Mouse (Mus musculus): Measurements from ENCODE around the gene Ifi204. TPM values are rescaled to one million over a fixed set of nuclear protein-coding genes. Genes with fewer than 3 reads are reported as not detected.
"Not testable (repeated sequence)": the region's sequence is repeated elsewhere in the genome, so short reads cannot be mapped to it uniquely, and the experiment has no call there.

Gene Ifi204
- polyA plus RNA-seq, 1 experiment: 4.1 TPM

DNA sequence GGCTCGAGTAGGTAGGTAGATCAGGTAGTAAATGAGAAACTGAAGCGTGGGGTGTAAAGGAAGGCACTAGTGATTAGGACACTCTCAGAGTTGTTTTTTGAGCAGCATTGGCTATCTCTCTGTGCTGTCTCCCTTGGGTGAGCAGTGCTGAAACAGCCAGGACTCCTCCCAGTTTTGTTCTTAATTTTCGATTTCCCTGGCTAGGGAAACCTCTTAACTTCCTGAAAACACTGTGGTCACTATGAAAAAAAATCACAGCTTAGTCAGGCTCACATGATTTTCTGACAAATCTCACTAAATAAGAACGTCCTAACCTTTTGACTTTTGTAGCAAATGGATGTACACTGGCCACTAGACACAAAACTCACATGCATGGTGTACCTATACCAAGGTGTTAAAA, 25.1 kb downstream of the Ifi204 start, which contains the start of gene Ifi207:
Gene Ifi207, minus strand, starts transcription at position 92 of the 400 bp plus-strand sequence.
- H3K4me3 ChIP-seq (ENCODE audit: insufficient read depth, poor library complexity, severe bottlenecking): no peak within 1 kb of the TSS
- no peaks in the 10 kb centered on the region for H3K79me3 ChIP-seq (ENCODE audit: low read depth)
- peaks cover 3% of the 10 kb centered on the region for H3K36me3 ChIP-seq (ENCODE audit: control insufficient read depth, insufficient read depth)
- H3K79me2 ChIP-seq (ENCODE audit: control insufficient read depth, insufficient read depth): no peaks in the 10 kb centered on the region
- no peak within 1 kb of the TSS for H3ac ChIP-seq (ENCODE audit: control insufficient read depth, insufficient read length, low read depth)
- no peaks in the 10 kb centered on the region for H3K27me3 ChIP-seq (ENCODE audit: control insufficient read depth, insufficient read depth, insufficient read length)
- TF ChIP-seq MYOG (IDR thresholded peaks at IDR 0.05; ENCODE audit: control insufficient read depth, extremely low read depth, insufficient read length): no peak
- no peak for TF ChIP-seq FOSL1 (IDR thresholded peaks at IDR 0.05; ENCODE audit: insufficient read depth, low read length, poor library complexity, severe bottlenecking)
- TF ChIP-seq CEBPB (IDR thresholded peaks at IDR 0.05; ENCODE audit: low read depth): no peak
- TF ChIP-seq MYOD1 (IDR thresholded peaks at IDR 0.05; ENCODE audit: control insufficient read depth, insufficient read length, low read depth): no peak
- no peak for TF ChIP-seq USF1 (IDR thresholded peaks at IDR 0.05; ENCODE audit: low read depth)
- no peak for TF ChIP-seq CTCF (IDR thresholded peaks at IDR 0.05; ENCODE audit: control insufficient read depth, insufficient read depth, insufficient read length)
- no peak for TF ChIP-seq MAX (IDR thresholded peaks at IDR 0.05)

DNA sequence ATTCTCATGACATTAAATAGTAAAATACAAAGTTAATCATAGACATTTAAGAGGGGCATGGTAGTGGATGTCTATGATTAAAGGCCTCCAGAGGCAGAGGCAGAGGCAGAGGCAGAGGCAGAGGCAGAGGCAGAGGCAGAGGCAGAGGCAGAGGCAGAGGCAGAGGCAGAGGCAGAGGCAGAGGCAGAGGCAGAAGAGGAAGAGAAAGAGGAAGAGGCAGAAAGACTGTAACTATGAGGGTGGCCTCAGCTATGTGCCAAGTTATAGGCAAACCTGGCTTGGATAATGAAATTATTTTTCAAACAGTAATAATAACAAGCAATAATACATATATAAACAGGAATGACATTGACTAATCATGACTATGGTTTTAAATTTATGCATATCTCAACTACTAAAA, 26.2 kb downstream of the Ifi204 start:
- no peak for TF ChIP-seq CEBPB (IDR thresholded peaks at IDR 0.05; ENCODE audit: low read depth)
- TF ChIP-seq CTCF (IDR thresholded peaks at IDR 0.05; ENCODE audit: control insufficient read depth, insufficient read depth, insufficient read length): no peak
- no peak for TF ChIP-seq FOSL1 (IDR thresholded peaks at IDR 0.05; ENCODE audit: insufficient read depth, low read length, poor library complexity, severe bottlenecking)
- no peak for TF ChIP-seq MYOD1 (IDR thresholded peaks at IDR 0.05; ENCODE audit: control insufficient read depth, insufficient read length, low read depth)
- no peak for TF ChIP-seq USF1 (IDR thresholded peaks at IDR 0.05; ENCODE audit: low read depth)
- no peak for TF ChIP-seq MYOG (IDR thresholded peaks at IDR 0.05; ENCODE audit: control insufficient read depth, extremely low read depth, insufficient read length)
- no peak for TF ChIP-seq MAX (IDR thresholded peaks at IDR 0.05)

DNA sequence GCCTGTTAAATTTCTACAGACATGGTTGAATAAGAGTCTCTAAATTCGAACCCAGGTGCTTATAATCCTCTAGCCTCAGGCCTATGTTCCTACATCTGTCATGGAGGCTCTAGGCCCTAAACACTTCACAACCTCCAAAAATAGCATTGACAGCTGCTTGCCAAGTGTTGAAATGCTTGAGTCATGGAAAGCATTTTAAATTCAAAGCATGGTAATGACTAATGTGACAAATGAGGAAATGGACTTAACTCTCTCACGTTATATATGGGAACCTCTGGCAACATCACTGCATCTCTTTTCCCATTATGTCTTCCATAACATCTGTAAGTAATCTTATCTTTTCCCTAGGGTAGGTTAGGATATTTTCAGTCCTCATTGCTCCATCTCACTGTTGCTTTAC, 29.8 kb downstream of the Ifi204 start:
- Histone ChIP-seq H3K36me3 (ENCODE audit: control insufficient read depth, insufficient read depth) (no peaks in the 10 kb centered on the region), H3K27me3 (ENCODE audit: control insufficient read depth, insufficient read depth, insufficient read length) (no peaks in the 10 kb centered on the region), H3ac (ENCODE audit: control insufficient read depth, insufficient read length, low read depth) (no peak overlapping the region), H3K79me3 (ENCODE audit: low read depth) (no peaks in the 10 kb centered on the region), H3K4me3 (ENCODE audit: insufficient read depth, poor library complexity, severe bottlenecking) (no peak overlapping the region), H3K79me2 (ENCODE audit: control insufficient read depth, insufficient read depth) (no peaks in the 10 kb centered on the region)
- no peak for TF ChIP-seq USF1 (IDR thresholded peaks at IDR 0.05; ENCODE audit: low read depth)
- TF ChIP-seq CEBPB (IDR thresholded peaks at IDR 0.05; ENCODE audit: low read depth): no peak
- TF ChIP-seq MYOD1 (IDR thresholded peaks at IDR 0.05; ENCODE audit: control insufficient read depth, insufficient read length, low read depth): peak; percentile 15
- TF ChIP-seq FOSL1 (IDR thresholded peaks at IDR 0.05; ENCODE audit: insufficient read depth, low read length, poor library complexity, severe bottlenecking): no peak
- no peak for TF ChIP-seq CTCF (IDR thresholded peaks at IDR 0.05; ENCODE audit: control insufficient read depth, insufficient read depth, insufficient read length)
- TF ChIP-seq MAX (IDR thresholded peaks at IDR 0.05): no peak

More for the DNA sequence above, 26.2 kb downstream of the Ifi204 start:
- Histone ChIP-seq H3K36me3 (ENCODE audit: control insufficient read depth, insufficient read depth) (no peaks in the 10 kb centered on the region), H3K27me3 (ENCODE audit: control insufficient read depth, insufficient read depth, insufficient read length) (no peaks in the 10 kb centered on the region), H3K4me3 (ENCODE audit: insufficient read depth, poor library complexity, severe bottlenecking) (no peak overlapping the region), H3K79me3 (ENCODE audit: low read depth) (no peaks in the 10 kb centered on the region), H3K79me2 (ENCODE audit: control insufficient read depth, insufficient read depth) (no peaks in the 10 kb centered on the region), H3ac (ENCODE audit: control insufficient read depth, insufficient read length, low read depth) (no peak overlapping the region)

DNA sequence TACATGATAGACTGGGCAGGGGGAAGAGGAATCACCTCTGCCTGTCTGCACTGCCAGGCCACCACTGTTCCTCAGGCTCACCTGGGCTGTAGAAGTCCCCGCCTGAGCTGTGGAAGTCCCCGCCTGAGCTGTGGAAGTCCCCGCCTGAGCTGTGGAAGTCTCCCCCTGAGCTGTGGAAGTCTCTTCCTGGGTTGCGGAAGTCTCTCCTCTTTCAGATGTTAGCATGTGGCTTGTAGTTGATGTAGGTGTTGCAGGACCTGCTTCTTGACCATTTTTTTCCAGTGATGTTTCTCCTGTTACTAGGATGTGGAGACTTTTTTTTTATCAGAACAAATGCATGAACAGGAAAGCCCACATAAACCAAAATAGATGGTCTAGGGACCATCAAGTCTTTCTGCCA, 31.7 kb downstream of the Ifi204 start:
- not testable (repeated sequence) for H3K27me3 ChIP-seq (ENCODE audit: control insufficient read depth, insufficient read depth, insufficient read length); H3K36me3 ChIP-seq (ENCODE audit: control insufficient read depth, insufficient read depth); H3K79me2 ChIP-seq (ENCODE audit: control insufficient read depth, insufficient read depth); H3ac ChIP-seq (ENCODE audit: control insufficient read depth, insufficient read length, low read depth); H3K4me3 ChIP-seq (ENCODE audit: insufficient read depth, poor library complexity, severe bottlenecking); H3K79me3 ChIP-seq (ENCODE audit: low read depth)

DNA sequence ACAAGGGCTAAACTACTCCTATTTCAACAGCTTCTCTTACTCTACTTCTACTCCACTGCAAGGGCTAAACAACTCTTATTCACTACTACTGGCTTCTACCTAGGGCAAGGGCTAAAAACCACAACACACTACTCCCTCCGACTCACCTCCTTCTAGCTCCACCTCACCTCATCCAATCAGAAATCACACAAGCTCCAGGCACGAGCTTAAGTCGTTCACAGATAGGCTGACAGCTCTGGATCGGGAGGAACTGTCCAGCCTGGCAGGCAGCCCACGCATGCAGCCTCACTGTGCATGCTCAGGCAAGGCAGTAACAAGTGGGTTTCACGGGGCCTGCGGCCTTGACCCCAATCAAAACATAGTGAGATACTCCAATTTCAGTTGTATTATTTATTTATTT, 33.5 kb downstream of the Ifi204 start:
- no peaks in the 10 kb centered on the region for H3K27me3 ChIP-seq (ENCODE audit: control insufficient read depth, insufficient read depth, insufficient read length)
- H3K4me3 ChIP-seq (ENCODE audit: insufficient read depth, poor library complexity, severe bottlenecking): no peak overlapping the region
- no peak for TF ChIP-seq CTCF (IDR thresholded peaks at IDR 0.05; ENCODE audit: control insufficient read depth, insufficient read depth, insufficient read length)
- TF ChIP-seq MAX (IDR thresholded peaks at IDR 0.05): no peak
- TF ChIP-seq MYOG (IDR thresholded peaks at IDR 0.05; ENCODE audit: control insufficient read depth, extremely low read depth, insufficient read length): no peak
- TF ChIP-seq FOSL1 (IDR thresholded peaks at IDR 0.05; ENCODE audit: insufficient read depth, low read length, poor library complexity, severe bottlenecking): no peak
- TF ChIP-seq MYOD1 (IDR thresholded peaks at IDR 0.05; ENCODE audit: control insufficient read depth, insufficient read length, low read depth): no peak
- TF ChIP-seq CEBPB (IDR thresholded peaks at IDR 0.05; ENCODE audit: low read depth): no peak
- TF ChIP-seq USF1 (IDR thresholded peaks at IDR 0.05; ENCODE audit: low read depth): no peak
- no peak overlapping the region for H3ac ChIP-seq (ENCODE audit: control insufficient read depth, insufficient read length, low read depth)
- no peaks in the 10 kb centered on the region for H3K79me2 ChIP-seq (ENCODE audit: control insufficient read depth, insufficient read depth)
- peaks cover 5% of the 10 kb centered on the region for H3K36me3 ChIP-seq (ENCODE audit: control insufficient read depth, insufficient read depth)
- no peaks in the 10 kb centered on the region for H3K79me3 ChIP-seq (ENCODE audit: low read depth)

Other genes starting within 250 kb of the Ifi204 start
- gene Ifi214, start 231.0 kb downstream of the Ifi204 start, polyA plus RNA-seq (2012; fragmentation: generic; extraction: Trizol): not detected
- not detected for gene Ifi213, start 167.7 kb downstream of the Ifi204 start, polyA plus RNA-seq (2012; fragmentation: generic; extraction: Trizol)
- gene Ifi209, start 136.0 kb downstream of the Ifi204 start, polyA plus RNA-seq (2012; fragmentation: generic; extraction: Trizol): not detected
- gene Ifi208, start 93.3 kb downstream of the Ifi204 start, polyA plus RNA-seq (2012; fragmentation: generic; extraction: Trizol): not detected
- gene Ifi207, start 25.2 kb downstream of the Ifi204 start, polyA plus RNA-seq (2012; fragmentation: generic; extraction: Trizol): 0.04 TPM
- gene Ifi211, start 146.1 kb upstream of the Ifi204 start, polyA plus RNA-seq (2012; fragmentation: generic; extraction: Trizol): 1.3 TPM
- 0.92 TPM for gene Mndal, start 175.5 kb upstream of the Ifi204 start, polyA plus RNA-seq (2012; fragmentation: generic; extraction: Trizol)
- 1.5 TPM for gene Ifi203, start 175.7 kb upstream of the Ifi204 start, polyA plus RNA-seq (2012; fragmentation: generic; extraction: Trizol)
- 4.9 TPM for gene Ifi202b, start 215.8 kb upstream of the Ifi204 start, polyA plus RNA-seq (2012; fragmentation: generic; extraction: Trizol)